Mouse (Mus musculus) brain, embryonic 18.5 days (tissue): ENCODE results near the gene Actl6a.
"Not testable (repeated sequence)": the region's sequence is repeated elsewhere in the genome, so short reads cannot be mapped to it uniquely, and the experiment has no call there.

Experiments
- DNase-seq: peaks from one replicate; pipeline ENCODE4 v3.0.0-alpha.2; 2012; ENCODE audit warnings: low read depth, low spot score

Gene Actl6a

DNA sequence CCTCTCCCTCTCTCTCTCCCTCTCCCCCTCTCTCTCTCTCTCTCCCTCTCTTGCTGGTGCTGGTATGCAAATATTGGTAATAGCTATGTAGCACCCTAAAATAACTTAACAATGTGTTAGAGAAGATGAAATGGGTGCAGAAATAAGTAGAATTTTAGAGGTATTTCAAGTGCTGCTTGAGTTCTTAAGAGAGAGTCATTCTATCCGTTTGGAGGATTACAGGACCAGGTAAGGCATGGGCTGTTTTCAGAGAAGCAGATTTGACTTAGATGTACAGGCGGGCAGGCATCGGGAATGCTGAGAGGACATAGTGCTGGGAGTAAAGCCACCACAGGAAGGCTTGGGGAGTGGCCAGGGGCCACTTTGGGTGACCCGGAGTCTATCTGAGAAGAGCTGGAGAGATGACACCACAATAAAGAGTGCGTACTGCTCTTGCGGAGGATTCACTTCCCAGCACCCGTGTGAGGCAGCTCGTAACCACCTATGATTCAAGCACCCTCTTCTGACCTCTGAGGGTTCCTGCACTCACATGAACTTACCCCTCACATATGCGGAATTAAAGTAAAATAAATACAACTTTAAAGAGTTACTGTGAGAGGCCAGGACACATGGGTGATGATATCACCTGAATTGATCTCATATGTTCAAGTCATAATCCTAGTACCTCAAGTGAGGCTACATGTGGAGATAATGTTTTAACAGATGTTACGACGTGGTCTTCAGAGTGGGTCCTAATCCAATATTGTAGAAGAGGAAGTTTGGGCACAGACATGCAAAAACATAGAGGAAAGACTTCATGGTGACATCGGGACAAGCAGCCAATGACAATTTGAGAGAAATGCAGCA is 11.1 kb upstream of the Actl6a start:
- no peak for DNase-seq

- no peak for DNase-seq
Measured at GRCm38 (mm10) chr3:32695583-32695980, 10.5 kb upstream of the Actl6a start.

- DNase-seq, result peak; percentile 72
Measured at GRCm38 (mm10) chr3:32698228-32698863, 7.8 kb upstream of the Actl6a start.

DNA sequence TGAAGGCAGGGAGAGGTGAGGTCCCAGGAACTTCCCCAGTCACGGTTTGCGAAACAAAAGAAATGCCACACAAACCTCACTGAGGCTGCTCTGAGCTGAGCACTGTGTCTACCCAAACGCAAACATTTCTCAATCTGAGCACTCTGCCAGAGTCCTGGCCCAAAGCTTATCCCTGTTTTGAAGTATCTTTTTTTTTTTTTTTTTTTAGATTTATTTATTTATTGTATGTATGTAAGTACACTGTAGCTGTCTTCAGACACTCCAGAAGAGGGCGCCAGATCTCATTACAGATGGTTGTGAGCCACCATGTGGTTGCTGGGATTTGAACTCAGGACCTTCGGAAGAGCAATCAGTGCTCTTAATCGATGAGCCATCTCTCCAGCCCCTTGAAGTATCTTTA is 2.1 kb upstream of the Actl6a start:
- not testable (repeated sequence) for DNase-seq

DNA sequence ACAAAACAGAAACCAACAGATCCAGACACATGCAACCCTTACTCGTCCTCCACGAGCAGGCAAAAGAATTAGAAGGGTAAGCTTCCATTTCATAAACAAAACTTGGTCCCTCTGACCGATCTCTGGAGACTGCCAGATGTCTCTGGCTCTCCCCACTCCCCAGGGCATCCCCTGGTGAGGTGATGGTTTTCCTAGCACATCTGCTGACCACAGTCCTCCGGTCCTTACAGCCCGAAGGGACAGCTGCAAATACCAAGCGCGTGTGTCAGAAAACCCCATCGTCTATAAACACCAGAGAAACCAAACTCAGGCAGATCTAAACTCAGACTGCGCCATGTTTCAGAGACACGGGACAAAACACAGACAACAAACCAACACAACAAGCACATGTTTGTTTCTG is 1.5 kb upstream of the Actl6a start:
- DNase-seq, result not testable (repeated sequence)

DNA sequence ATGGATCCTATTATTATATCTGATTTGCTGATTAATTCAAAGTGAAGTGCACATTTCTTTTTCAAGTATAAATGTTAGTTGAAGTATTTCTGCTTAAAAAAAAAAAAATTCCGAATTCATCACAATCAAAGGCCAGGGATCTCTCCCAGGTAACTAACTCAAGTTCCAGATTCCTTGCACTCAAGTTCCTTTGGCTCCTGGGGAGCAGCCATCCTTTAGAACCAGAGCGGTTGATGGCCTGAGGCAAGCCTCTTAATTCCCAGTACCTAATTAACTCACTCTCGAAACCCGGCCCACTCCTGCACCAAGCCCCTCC is 1.9 kb downstream of the Actl6a start:
- DNase-seq, result no peak

DNA sequence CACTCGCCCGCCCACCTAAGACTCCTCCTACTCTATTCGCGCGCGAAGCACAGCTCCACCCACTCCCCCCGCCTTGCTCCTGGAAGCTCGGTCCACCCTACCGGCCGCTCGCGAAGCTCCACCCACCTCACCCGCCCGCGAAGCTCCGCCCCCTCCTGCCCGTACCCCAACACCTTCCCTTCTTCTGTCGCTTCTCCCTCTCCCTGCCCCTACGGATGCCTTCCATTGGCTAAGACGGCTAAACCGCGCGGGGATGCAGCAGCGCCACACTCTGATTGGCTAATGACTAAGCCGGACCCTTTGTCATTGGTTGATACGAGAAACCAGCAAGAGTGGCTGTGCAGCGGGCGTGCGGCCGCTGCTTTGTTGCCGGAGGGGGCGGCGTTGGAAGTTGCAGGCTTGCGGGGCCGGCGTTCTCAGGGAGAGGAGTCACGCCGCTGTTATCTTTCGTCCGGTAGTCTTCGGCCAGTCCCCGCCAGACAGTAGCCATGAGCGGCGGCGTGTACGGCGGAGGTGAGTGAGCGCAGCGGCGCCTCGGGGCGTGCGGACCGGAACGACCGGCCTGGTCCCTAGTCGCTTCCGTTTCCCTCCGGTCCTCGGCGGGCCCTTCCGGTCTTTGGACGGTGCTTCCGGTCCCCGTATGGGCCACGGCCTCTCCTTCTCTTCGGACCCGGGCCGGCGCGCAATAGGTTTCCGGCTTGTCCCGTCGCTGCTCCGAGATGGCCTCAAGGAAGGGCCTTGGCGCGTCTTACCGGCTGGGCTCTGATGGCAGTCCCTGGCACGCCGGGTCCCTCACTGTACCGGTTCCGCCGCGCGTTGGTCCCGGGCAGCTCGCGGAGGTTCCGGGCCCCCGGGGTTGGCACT is 2.5 kb downstream of the Actl6a start:
- peak; percentile 99 for DNase-seq

DNA sequence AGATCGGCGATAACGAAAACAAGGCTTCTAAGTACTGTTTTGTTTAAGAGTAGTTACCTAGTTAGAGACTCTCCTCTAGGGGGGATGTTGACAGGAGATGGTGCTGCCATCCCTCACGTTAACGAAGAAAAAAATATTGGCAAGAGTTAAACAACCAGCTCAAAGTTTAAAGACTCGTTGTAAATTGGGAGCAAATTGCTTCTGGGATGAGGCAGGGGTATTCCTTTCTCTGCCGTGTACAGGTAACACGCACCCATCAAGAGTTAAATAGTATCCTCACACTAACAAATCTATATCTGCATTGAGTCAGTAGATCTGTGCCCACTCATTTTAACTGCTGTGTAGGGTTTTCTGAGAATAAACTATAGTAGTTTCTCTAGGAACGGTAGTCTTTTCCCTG is 3.3 kb downstream of the Actl6a start:
- no peak for DNase-seq

DNA sequence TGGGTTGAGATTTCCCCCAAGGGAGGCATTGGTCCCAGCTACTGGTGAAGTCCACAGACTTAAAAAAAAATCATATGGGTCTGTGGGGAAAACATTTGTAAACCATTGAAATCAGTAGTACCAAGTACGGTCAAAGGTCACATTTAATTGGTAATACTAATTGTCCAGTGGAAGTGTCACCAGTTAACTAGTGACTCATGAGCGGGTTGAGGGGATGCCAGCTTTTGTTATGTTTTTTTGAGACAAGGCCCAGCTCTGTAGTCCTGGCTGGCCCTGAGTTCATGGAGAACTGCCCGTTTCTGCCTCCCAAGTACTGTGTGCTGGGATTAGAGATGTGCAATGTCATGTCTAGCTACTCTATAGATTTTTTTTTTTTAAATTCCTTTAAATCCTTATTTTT is 7.6 kb downstream of the Actl6a start:
- no peak for DNase-seq

DNA sequence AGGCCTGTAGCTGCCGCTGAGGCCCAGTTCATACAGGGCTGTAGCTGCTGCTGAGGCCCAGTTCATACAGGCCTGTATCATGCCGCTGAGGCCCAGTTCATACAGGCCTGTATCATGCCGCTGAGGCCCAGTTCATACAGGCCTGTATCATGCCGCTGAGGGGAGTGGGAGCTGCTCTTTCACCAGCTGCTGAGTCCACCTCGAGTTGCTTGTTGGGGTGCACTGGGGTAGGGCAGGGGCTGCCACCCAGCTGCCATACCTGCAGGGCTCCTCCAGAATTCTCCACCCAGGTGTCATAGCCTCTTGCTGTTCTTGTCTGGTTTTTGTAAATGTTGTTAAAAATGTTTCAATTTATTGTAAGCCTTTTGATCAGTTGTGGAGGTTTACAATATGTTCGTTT is 11.3 kb downstream of the Actl6a start:
- DNase-seq, result not testable (repeated sequence)

DNA sequence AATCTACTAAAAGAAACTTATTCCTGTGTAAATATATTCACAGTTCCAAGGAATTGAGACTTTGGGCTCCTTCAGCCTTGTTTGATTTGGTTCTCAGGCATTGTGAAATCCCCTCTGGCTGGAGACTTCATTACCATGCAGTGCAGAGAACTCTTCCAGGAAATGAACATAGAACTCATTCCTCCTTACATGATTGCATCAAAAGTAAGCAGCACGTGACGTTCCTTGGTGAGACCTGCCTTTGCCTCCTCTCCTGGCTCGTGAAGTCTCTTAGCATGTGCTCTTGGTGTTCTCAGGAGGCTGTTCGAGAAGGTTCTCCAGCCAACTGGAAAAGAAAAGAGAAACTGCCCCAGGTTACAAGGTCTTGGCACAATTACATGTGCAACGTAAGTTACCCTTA is 12.2 kb downstream of the Actl6a start:
- no peak for DNase-seq

- DNase-seq, result no peak
Measured at GRCm38 (mm10) chr3:32724191-32724590, 18.1 kb downstream of the Actl6a start.

GRCm38 (mm10) chr3:32725951-32726350 is 19.9 kb downstream of the Actl6a start:
- DNase-seq, result no peak

- no peak for DNase-seq
Measured at GRCm38 (mm10) chr3:32727861-32728260, 21.8 kb downstream of the Actl6a start.

- DNase-seq, result peak; percentile 99
Measured at GRCm38 (mm10) chr3:32736244-32737171, 30.4 kb downstream of the Actl6a start, which contains the start of gene Ndufb5. Gene Ndufb5, plus strand, starts transcription at chr3:32736990.

- DNase-seq, result no peak
Measured at GRCm38 (mm10) chr3:32737172-32737655, 31.1 kb downstream of the Actl6a start, which contains the start of gene Mrpl47. Gene Mrpl47, minus strand, starts transcription at chr3:32737605.

DNA sequence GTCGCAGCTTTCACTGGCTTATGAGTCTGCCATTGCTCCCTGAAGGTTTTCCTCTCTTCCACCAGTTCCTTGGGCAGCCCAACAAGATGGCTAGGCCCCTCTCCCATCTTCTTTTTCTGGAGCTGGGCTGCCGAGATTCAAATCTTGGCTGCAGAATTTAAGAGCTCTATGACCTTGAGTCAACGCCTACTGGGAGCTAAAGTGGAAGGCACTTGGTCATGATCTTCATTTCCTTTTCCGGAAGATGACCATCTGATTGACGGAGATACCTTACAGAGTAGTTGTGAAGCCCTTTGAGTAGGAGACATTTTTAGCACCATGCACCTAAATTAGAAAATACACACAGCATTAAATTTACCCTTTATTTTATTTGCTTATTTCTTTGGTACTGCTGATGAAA is 32.5 kb downstream of the Actl6a start:
- no peak for DNase-seq

DNA sequence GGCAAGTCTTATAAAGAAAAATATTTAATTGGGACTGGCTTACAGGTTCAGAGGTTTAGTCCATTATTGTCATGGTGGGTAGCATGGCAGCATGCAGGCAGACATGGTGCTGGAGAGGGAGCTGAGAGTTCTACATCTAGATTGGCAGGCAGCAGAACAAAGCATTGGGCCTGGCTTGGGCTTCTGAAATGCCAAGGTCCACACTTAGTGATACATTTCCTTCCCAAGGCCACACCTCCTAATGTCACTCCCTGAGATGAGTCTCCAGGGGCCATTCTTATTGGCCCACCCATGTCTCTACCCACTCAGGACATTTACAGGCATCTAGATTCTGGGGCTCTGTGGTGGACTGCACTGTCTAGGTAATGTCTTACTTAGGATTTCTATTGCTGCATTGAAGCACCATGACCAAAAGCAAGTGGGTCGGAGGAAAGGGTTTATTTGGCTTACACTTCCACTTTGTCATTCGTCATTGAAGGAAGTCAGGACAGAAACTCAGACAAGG is 36.2 kb downstream of the Actl6a start:
- DNase-seq, result no peak

DNA sequence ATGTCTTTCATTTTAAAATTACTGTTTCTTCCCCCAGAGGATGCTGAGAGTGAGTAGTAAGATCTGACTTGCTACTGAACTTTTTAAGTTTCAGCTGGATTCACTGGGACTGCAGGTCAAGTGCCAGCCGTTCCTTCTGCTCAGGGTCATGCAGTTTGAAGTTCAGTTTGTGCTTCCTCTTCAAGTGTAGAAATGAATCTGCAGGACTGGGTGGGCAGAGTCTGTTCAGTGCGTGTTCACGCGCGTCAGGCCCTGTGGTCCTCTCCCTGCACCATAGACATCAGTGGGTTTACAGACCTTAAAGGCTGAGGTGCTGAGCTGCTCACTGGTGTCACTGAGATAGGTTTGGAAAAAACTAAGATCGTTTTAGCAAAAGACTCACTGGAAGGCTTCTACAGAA is 38.9 kb downstream of the Actl6a start:
- no peak for DNase-seq

DNA sequence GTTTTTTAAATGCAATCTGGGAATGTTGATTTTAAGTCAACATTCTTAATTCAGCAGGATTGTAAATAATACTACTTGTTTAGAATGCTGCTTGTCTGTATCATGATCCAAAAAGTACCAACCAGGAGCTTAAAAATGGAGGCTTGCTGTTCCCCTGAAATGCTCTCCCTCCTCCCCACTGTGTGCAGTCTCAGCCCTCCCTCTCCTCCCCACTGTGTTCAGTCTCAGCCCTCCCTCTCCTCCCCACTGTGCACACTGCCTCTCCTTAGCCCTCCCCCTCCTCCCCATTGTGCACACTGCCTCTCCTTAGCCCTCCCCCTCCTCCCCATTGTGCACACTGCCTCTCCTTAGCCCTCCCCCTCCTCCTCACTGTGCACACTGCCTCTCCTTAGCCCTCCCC is 39.3 kb downstream of the Actl6a start:
- DNase-seq, result not testable (repeated sequence)

GRCm38 (mm10) chr3:32748384-32748783 is 42.3 kb downstream of the Actl6a start:
- DNase-seq, result no peak
